Mouse (Mus musculus) midbrain, postnatal 0 days (tissue): ENCODE results near the gene Hspb11. TPM values are rescaled to one million over a fixed set of nuclear protein-coding genes. Genes with fewer than 3 reads are reported as not detected.
A peak's percentile ranks its signal among the peaks of the same experiment; 100 is the strongest.

Source experiments
- ATAC-seq: fragments of 200-750 bp; cut with Nextera tagmentation; 2 replicates; pipeline ENCODE4 v1.8.0; 2017; ENCODE audit warnings: moderate number of reproducible peaks, mild to moderate bottlenecking, moderate TSS enrichment, moderate library complexity; ENCODE audit not compliant: low FRiP score
- DNase-seq: peaks from one replicate; pipeline ENCODE4 v3.0.0-alpha.2; 2015; ENCODE audit warnings: low spot score
- H3K27ac ChIP-seq: fragments of 300-500 bp; sonication (generic); 2 replicates; pipeline ENCODE4 v1.5.1; 2014; ENCODE audit warnings: low read depth, mild to moderate bottlenecking, low read length, mixed read lengths
- H3K27me3 ChIP-seq: fragments of 300-500 bp; sonication (generic); 2 replicates; pipeline ENCODE4 v1.6.1; 2014; ENCODE audit warnings: low read length, control low read depth, mixed read lengths; ENCODE audit not compliant: insufficient read depth
- H3K36me3 ChIP-seq: fragments of 300-500 bp; sonication (generic); 2 replicates; pipeline ENCODE4 v1.6.1; 2014; ENCODE audit warnings: low read length, control low read depth, mixed read lengths; ENCODE audit not compliant: insufficient read depth
- H3K4me1 ChIP-seq: fragments of 300-500 bp; sonication (generic); 2 replicates; pipeline ENCODE4 v1.6.1; 2014; ENCODE audit warnings: mild to moderate bottlenecking, control low read depth, antibody characterized with exemption, low read length, mixed read lengths; ENCODE audit not compliant: insufficient read depth
- H3K4me2 ChIP-seq: fragments of 300-500 bp; sonication (generic); 2 replicates; pipeline ENCODE4 v1.6.1; 2014; ENCODE audit warnings: low read depth, mild to moderate bottlenecking, low read length, mixed read lengths; ENCODE audit not compliant: poor library complexity, severe bottlenecking
- H3K4me3 ChIP-seq: fragments of 300-500 bp; sonication (generic); 2 replicates; pipeline ENCODE4 v1.5.1; 2014; ENCODE audit warnings: low read depth, mild to moderate bottlenecking, low read length, moderate library complexity
- H3K9ac ChIP-seq: fragments of 300-500 bp; sonication (generic); replicated peaks from 2 replicates; pipeline ENCODE4 v1.6.1; 2014; ENCODE audit warnings: mild to moderate bottlenecking, low read length, moderate library complexity, mixed read lengths; ENCODE audit not compliant: poor library complexity, severe bottlenecking
- H3K9me3 ChIP-seq: fragments of 300-500 bp; sonication (generic); 2 replicates; pipeline ENCODE4 v1.6.1; 2016; ENCODE audit warnings: low read length, control low read depth
- CTCF ChIP-seq: IDR thresholded peaks from 2 replicates; pipeline ENCODE4 v1.5.1; 2016; ENCODE audit warnings: antibody characterized with exemption, mild to moderate bottlenecking
- WGBS: fragments of 180-500 bp; shearing (Covaris S2); extraction: QIAGEN DNeasy Blood & Tissue Kit; methylation state at CpG from one replicate; pipeline ENCODE4 v1.1.7; 2014; 5-methylcytosine and 5-hydroxymethylcytosine counted together
- polyA plus RNA-seq: library from polyadenylated mRNA; unstranded; fragments of >200 nt; fragmentation: Nextera tagmentation; extraction: Ambion mirVana; gene quantifications from 2 replicates; pipeline ENCODE4 v1.2.1, GENCODE M21; 2015
- total RNA-seq: library from RNA; depleted of rRNA; stranded (reverse); fragments of >200 nt; gene quantifications from 2 replicates; pipeline ENCODE4 v1.2.3, GENCODE M21; 2014

Gene Hspb11
- total and polyA plus RNA-seq, 2 experiments from 2014 or later: 12.8 to 33.2 TPM

GRCm38 (mm10) chr4:107211936-107212335 is 41.5 kb upstream of the Hspb11 start:
- no peaks in the 10 kb centered on the region for H3K4me1 ChIP-seq
- no peaks in the 10 kb centered on the region for H3K9me3 ChIP-seq
- no peak overlapping the region for H3K9ac ChIP-seq
- 82% methylated on average over 5 of the region's 5 CpGs for WGBS
- ATAC-seq (no peak), DNase-seq (no peak)
- no peak for TF ChIP-seq CTCF
- no peaks in the 10 kb centered on the region for H3K27me3 ChIP-seq
- H3K36me3 ChIP-seq: peaks cover 15% of the 10 kb centered on the region
- H3K27ac ChIP-seq: no peak overlapping the region
- no peak overlapping the region for H3K4me3 ChIP-seq
- H3K4me2 ChIP-seq: no peak overlapping the region

DNA sequence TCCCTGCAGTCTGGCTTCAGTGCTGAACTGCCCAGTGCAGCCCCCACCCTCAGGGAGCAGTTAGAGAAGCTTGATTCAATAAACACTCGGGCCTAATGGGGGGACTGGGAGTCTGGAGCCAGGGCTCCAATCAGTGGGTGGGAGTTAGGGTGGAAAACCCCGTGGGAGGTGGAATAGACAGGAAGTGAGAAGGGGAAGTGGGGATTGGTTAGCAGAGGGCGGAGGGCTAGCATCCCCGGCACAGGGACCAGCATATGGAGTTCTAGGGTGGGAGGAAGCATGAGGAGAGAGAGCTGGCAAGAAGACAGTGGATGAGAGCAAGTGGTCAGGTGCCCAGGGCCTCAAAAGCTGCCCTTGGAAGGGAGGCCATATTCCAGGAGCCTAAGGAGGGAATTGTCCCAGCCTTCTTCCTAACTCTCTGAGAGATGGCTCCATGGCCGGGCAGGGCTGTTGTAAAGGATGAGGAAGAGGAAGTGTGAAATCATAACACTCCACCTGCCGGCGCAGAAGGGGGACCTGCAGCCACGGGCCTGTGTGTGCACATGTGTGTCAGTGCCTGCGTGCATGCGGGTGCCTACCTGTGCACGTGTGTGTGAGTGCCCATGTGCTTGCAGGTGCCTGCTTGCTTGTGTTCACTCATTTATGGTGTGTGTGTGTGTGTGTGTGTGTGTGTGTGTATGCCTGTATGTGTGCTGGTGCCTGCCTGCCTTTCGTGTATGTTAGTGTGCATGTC is 39.9 kb upstream of the Hspb11 start:
- DNase-seq (no peak), ATAC-seq (no peak)
- Histone ChIP-seq H3K27me3 (no peaks in the 10 kb centered on the region), H3K4me2 (no peak overlapping the region), H3K36me3 (peaks cover 4% of the 10 kb centered on the region), H3K9ac (no peak overlapping the region), H3K4me1 (no peaks in the 10 kb centered on the region), H3K4me3 (no peak overlapping the region), H3K9me3 (no peaks in the 10 kb centered on the region), H3K27ac (no peak overlapping the region)
- no peak for TF ChIP-seq CTCF
- WGBS: 80% methylated on average over 12 of the region's 12 CpGs

DNA sequence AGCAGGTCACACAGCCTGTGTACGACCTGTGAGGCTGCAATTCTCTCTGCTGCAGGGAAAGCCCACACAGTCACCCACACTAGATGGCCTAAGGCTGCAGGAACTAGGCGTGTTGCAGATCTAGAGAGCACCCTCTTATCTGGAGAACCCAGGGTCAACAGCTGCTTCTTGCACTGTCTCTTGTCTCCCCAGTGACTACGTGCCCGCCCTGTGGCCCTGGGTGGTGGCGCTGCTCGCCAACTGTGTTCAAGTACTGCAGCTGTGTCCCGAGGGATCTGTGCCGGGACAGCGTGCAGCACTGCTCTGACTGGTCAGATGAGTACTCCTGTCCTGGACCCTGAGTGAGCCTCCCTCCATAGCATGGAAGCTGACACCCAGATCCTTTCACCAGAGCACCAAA is 35.8 kb upstream of the Hspb11 start:
- no peak overlapping the region for H3K27ac ChIP-seq
- H3K4me3 ChIP-seq: no peak overlapping the region
- DNase-seq (no peak), ATAC-seq (no peak)
- no peaks in the 10 kb centered on the region for H3K36me3 ChIP-seq
- WGBS: 86% methylated on average over 9 of the region's 9 CpGs
- TF ChIP-seq CTCF: no peak
- no peak overlapping the region for H3K9ac ChIP-seq
- H3K9me3 ChIP-seq: no peaks in the 10 kb centered on the region
- H3K4me1 ChIP-seq: no peaks in the 10 kb centered on the region
- H3K27me3 ChIP-seq: no peaks in the 10 kb centered on the region
- H3K4me2 ChIP-seq: no peak overlapping the region

DNA sequence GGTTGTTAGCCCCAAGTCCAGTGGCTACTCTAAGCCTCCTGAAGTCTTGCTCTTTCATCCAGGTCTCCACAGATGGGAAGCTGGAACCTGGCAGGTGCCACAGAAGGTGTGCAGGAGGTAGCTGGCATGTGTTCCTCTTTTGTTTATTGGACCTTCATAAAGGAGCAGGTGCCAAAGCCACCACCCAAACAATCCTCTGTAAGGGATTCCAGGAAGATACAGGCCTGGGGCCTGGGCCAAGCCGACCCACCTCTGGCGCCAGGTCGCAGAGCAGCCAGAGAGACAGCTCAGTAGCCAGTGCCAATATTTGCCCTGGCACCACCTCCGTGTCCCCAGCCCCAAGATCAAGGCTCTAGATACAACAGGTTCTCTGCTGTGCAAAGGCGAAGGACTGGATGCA is 31.9 kb upstream of the Hspb11 start:
- 90% methylated on average over 5 of the region's 5 CpGs for WGBS
- no peaks in the 10 kb centered on the region for H3K9me3 ChIP-seq
- H3K36me3 ChIP-seq: no peaks in the 10 kb centered on the region
- H3K9ac ChIP-seq: no peak overlapping the region
- no peak for ATAC-seq
- no peak for TF ChIP-seq CTCF
- no peak for DNase-seq
- no peaks in the 10 kb centered on the region for H3K27me3 ChIP-seq
- no peaks in the 10 kb centered on the region for H3K4me1 ChIP-seq
- no peak overlapping the region for H3K4me2 ChIP-seq
- H3K27ac ChIP-seq: no peak overlapping the region
- no peak overlapping the region for H3K4me3 ChIP-seq

DNA sequence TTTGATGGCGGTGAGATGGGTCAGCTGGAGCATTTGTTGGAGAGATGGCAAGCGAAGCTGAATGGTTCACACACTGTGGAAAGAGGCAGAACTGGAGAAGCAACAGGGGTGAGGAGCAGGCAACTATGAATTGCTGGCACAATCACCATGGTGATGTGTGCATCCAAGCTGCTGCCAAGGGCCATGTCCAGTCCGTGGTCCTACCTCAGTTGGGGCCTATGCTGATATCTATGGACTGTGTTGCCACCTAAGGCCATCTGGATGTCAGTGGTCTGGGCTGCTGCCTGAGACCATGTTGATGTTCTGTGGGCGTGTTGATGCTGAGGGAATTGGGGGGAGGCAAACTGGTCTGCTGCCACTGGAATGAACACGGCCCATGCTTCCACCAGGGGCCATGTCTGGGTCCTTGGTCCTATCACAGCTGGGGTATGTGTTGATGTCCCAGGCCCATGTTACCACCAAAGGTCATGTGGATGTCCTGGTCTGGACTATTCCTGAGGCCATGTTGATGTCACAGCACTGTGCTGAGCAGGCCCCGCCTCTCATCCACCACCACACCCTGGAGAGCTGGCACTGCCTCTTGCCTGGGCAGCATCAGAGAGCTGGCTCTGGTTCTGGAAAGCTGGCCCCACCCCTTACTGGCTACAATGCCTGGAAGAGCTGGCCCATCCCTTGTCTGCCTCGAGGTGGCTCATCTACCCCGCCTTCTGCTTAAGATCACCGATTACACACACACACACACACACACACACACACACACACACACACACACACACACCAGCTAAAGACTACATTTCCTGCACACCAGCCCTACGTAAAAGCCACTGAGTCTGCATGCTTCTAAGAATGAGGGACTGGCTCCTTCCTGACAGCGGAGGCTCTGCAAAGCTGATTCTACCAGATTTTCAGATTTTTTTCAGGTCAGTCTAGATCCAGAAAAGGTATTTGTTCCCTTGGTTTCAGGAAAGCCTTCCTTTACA is 29.9 kb upstream of the Hspb11 start:
- Histone ChIP-seq H3K4me3 (no peak overlapping the region), H3K27ac (no peak overlapping the region), H3K9me3 (no peaks in the 10 kb centered on the region), H3K4me1 (no peaks in the 10 kb centered on the region), H3K4me2 (no peak overlapping the region), H3K36me3 (no peaks in the 10 kb centered on the region), H3K9ac (no peak overlapping the region), H3K27me3 (no peaks in the 10 kb centered on the region)
- ATAC-seq (no peak; the same call in 1 of the 2 replicates), DNase-seq (peak; percentile 58)
- no peak for TF ChIP-seq CTCF
- 84% methylated on average over 11 of the region's 11 CpGs for WGBS

DNA sequence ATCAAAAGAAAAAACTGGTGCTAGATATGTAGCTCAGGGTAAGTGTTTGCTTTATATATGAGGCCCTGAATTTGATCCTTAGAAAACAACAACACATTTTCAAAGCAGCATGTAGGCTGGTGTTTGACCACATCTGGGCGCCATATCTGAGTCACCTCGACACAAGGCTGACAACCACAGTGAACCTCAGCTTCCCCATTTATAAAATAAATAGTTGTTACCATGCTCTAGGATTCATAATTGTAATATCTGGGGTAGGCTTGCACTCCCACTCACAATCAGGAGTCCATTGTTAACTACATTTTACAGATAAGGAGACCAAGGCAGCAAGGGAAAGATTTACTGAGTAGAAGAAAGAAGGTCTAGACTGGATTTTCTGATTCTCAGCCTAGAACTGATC is 27.1 kb upstream of the Hspb11 start:
- DNase-seq (no peak), ATAC-seq (no peak)
- H3K27ac ChIP-seq: no peak overlapping the region
- no peak overlapping the region for H3K9ac ChIP-seq
- no peaks in the 10 kb centered on the region for H3K4me1 ChIP-seq
- TF ChIP-seq CTCF: no peak
- 89% methylated on average over 2 of the region's 2 CpGs for WGBS
- no peak overlapping the region for H3K4me2 ChIP-seq
- H3K9me3 ChIP-seq: no peaks in the 10 kb centered on the region
- 0 out of 2 replicates have a peak, but pooled peaks cover under 1% of the 10 kb centered on the region for H3K36me3 ChIP-seq
- H3K4me3 ChIP-seq: no peak overlapping the region
- H3K27me3 ChIP-seq: no peaks in the 10 kb centered on the region
